Mouse (Mus musculus): ENCODE data around the gene Eid2. TPM values are rescaled to one million over a fixed set of nuclear protein-coding genes. Genes with fewer than 3 reads are reported as not detected.
A peak's percentile ranks its signal among the peaks of the same experiment; 100 is the strongest.
"Not testable (repeated sequence)": the region's sequence is repeated elsewhere in the genome, so short reads cannot be mapped to it uniquely, and the experiment has no call there.

Eid2 gene
- total and polyA plus RNA-seq, 3 experiments, result not detected

DNA sequence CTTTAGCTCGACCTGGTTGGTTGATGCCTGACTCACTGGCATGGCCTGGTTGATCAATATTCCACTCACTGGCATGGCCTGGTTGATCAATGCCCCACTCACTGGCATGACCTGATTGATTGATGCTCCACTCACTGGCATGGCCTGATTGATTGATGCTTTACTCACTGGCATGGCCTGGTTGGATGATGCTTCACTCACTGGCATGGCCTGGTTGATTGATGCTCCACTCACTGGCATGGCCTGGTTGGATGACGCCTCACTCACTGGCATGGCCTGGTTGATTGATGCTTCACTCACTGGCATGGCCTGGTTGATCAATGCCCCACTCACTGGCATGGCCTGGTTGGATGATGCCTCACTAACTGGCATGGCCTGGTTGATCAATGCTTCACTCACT lies 23.7 kb upstream of the Eid2 start:
- H3K79me2 ChIP-seq (ENCODE audit: control insufficient read depth, insufficient read depth, low read length, poor library complexity); H3K36me3 ChIP-seq (ENCODE audit: control insufficient read depth in 1 of 2, insufficient read depth in 2 of 2, low read length in 2 of 2); H3K9me3 ChIP-seq (replicated peaks; ENCODE audit: insufficient read depth, low read length); H3K4me1 ChIP-seq (ENCODE audit: control insufficient read depth in 1 of 2, insufficient read depth in 2 of 2, low read length in 2 of 2); DNase-seq (ENCODE audit: low read depth, low spot score); H3K27ac ChIP-seq (ENCODE audit: control insufficient read depth, low read depth, low read length); H3K27me3 ChIP-seq (ENCODE audit: control insufficient read depth in 1 of 2, insufficient read depth in 2 of 2, low read length in 2 of 2); H3K4me3 ChIP-seq (ENCODE audit: control insufficient read depth in 1 of 2, insufficient read depth in 1 of 2, low read depth in 2 of 2, low read length in 2 of 2); H3K9ac ChIP-seq (ENCODE audit: control insufficient read depth, low read depth, low read length, poor library complexity, severe bottlenecking): not testable (repeated sequence)
- TF ChIP-seq POLR2AphosphoS5 (IDR thresholded peaks at IDR 0.05; ENCODE audit: borderline replicate concordance, low read depth, low read length), result 0 out of 2 replicates have a peak, but pooled peaks have one; percentile 3

GRCm38 (mm10) chr7:28248957-28249356 lies 18.7 kb upstream of the Eid2 start:
- TF ChIP-seq MXI1 (IDR thresholded peaks at IDR 0.05; ENCODE audit: low read depth, low read length), result no peak
- no peak for TF ChIP-seq ETS1 (IDR thresholded peaks at IDR 0.05; ENCODE audit: low read depth, low read length)
- no peak for TF ChIP-seq POLR2A (IDR thresholded peaks at IDR 0.05; ENCODE audit: control insufficient read depth in 1 of 2, insufficient read depth in 1 of 2, low read depth in 1 of 2, low read length in 2 of 2, poor library complexity in 1 of 2)
- TF ChIP-seq GABPA (IDR thresholded peaks at IDR 0.05; ENCODE audit: low read depth, low read length), result no peak
- peak; percentile 12 for TF ChIP-seq RAD21 (IDR thresholded peaks at IDR 0.05; ENCODE audit: low read depth, low read length)
- no peak for TF ChIP-seq CHD2 (IDR thresholded peaks at IDR 0.05; ENCODE audit: low read length)
- TF ChIP-seq GATA1 (IDR thresholded peaks at IDR 0.05; ENCODE audit: low read depth, low read length), result no peak
- no peak for TF ChIP-seq BHLHE40 (IDR thresholded peaks at IDR 0.05; ENCODE audit: borderline replicate concordance, low read depth, low read length)
- TF ChIP-seq MAX (IDR thresholded peaks at IDR 0.05; ENCODE audit: low read length), result no peak
- peak in 2 of 3 experiments; percentile 17 to 29; a peak in 3 of 6 replicates for TF ChIP-seq CTCF (IDR thresholded peaks at IDR 0.05 in 2 of 3, conservative IDR thresholded peaks at IDR 0.05 in 1 of 3; ENCODE audit: control insufficient read depth in 1 of 3, insufficient read depth in 1 of 3, low read depth in 2 of 3, low read length in 3 of 3, poor library complexity in 1 of 3, severe bottlenecking in 1 of 3)

DNA sequence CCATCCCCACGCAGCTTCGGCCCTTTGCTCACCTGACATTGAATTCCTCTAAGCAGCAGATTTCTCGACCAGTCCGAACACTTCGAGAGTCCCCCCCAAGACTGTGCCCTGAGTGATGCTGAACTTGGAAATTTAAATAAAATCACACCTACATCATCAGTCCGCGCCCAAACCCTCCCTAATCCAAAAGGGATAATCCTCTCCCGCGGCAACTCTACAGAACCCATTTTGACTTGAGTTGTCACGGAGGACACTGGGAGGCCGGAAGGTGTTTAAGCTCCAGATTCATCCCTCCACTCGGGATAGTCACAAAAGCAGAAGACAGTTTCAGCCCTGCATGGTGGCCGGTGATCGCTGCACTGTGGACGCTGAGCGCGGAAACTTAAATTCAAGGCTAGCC lies 15.7 kb upstream of the Eid2 start:
- Histone ChIP-seq H3K27me3 (ENCODE audit: control insufficient read depth in 1 of 2, insufficient read depth in 2 of 2, low read length in 2 of 2) (no peaks in the 10 kb centered on the region), H3K9ac (ENCODE audit: control insufficient read depth, low read depth, low read length, poor library complexity, severe bottlenecking) (no peak overlapping the region), H3K9me3 (replicated peaks; ENCODE audit: insufficient read depth, low read length) (no peaks in the 10 kb centered on the region), H3K4me3 (ENCODE audit: control insufficient read depth in 1 of 2, insufficient read depth in 1 of 2, low read depth in 2 of 2, low read length in 2 of 2) (no peak overlapping the region), H3K36me3 (ENCODE audit: control insufficient read depth in 1 of 2, insufficient read depth in 2 of 2, low read length in 2 of 2) (peaks cover 0 to 5% of the 10 kb centered on the region in 2 experiments; a peak in 2 of 4 replicates), H3K4me1 (ENCODE audit: control insufficient read depth in 1 of 2, insufficient read depth in 2 of 2, low read length in 2 of 2) (peaks cover 0 to 12% of the 10 kb centered on the region in 2 experiments; a peak in 1 of 4 replicates), H3K27ac (ENCODE audit: control insufficient read depth, low read depth, low read length) (no peak overlapping the region), H3K79me2 (ENCODE audit: control insufficient read depth, insufficient read depth, low read length, poor library complexity) (no peaks in the 10 kb centered on the region)
- no peak for TF ChIP-seq TCF12 (IDR thresholded peaks at IDR 0.05; ENCODE audit: low read depth, low read length)
- no peak for TF ChIP-seq MEF2A (IDR thresholded peaks at IDR 0.05; ENCODE audit: extremely low read depth, insufficient replicate concordance, low read depth, low read length, poor library complexity, severe bottlenecking)
- no peak for DNase-seq (ENCODE audit: low read depth, low spot score)

More at GRCm38 (mm10) chr7:28248957-28249356, 18.7 kb upstream of the Eid2 start:
- no peaks in the 10 kb centered on the region for H3K79me2 ChIP-seq (ENCODE audit: control insufficient read depth, insufficient read depth, low read length, poor library complexity)
- no peak overlapping the region for H3K4me3 ChIP-seq (ENCODE audit: control insufficient read depth in 1 of 2, insufficient read depth in 1 of 2, low read depth in 2 of 2, low read length in 2 of 2)
- no peaks in the 10 kb centered on the region for H3K9me3 ChIP-seq (replicated peaks; ENCODE audit: insufficient read depth, low read length)
- DNase-seq (ENCODE audit: low read depth, low spot score), result no peak
- peaks cover 0 to 4% of the 10 kb centered on the region in 2 experiments; a peak in 1 of 4 replicates for H3K4me1 ChIP-seq (ENCODE audit: control insufficient read depth in 1 of 2, insufficient read depth in 2 of 2, low read length in 2 of 2)
- no peak overlapping the region for H3K27ac ChIP-seq (ENCODE audit: control insufficient read depth, low read depth, low read length)
- no peaks in the 10 kb centered on the region for H3K27me3 ChIP-seq (ENCODE audit: control insufficient read depth in 1 of 2, insufficient read depth in 2 of 2, low read length in 2 of 2)
- H3K36me3 ChIP-seq (ENCODE audit: control insufficient read depth in 1 of 2, insufficient read depth in 2 of 2, low read length in 2 of 2), result peaks cover 0 to 3% of the 10 kb centered on the region in 2 experiments; a peak in 2 of 4 replicates
- H3K9ac ChIP-seq (ENCODE audit: control insufficient read depth, low read depth, low read length, poor library complexity, severe bottlenecking), result no peak overlapping the region
